Mouse (Mus musculus) liver, embryonic 16.5 days (tissue): Measurements from ENCODE around the gene Cdc42bpa. TPM values are rescaled to one million over a fixed set of nuclear protein-coding genes. Genes with fewer than 3 reads are reported as not detected.

Source experiments
- ATAC-seq: fragments of 200-750 bp; cut with Nextera tagmentation; 2 replicates; pipeline ENCODE4 v1.8.0; 2017; ENCODE audit warnings: low read depth, mild to moderate bottlenecking, moderate number of reproducible peaks, moderate library complexity
- H3K27ac ChIP-seq: fragments of 300-500 bp; sonication (generic); 2 replicates; pipeline ENCODE4 v1.5.1; 2014; ENCODE audit warnings: mild to moderate bottlenecking, low read length
- H3K27me3 ChIP-seq: fragments of 300-500 bp; sonication (generic); 2 replicates; pipeline ENCODE4 v1.6.1; 2014; ENCODE audit warnings: low read depth, low read length, mixed read lengths; ENCODE audit not compliant: control insufficient read depth, insufficient read depth
- H3K36me3 ChIP-seq: fragments of 300-500 bp; sonication (generic); 2 replicates; pipeline ENCODE4 v1.6.1; 2014; ENCODE audit warnings: mild to moderate bottlenecking; ENCODE audit not compliant: control insufficient read depth, insufficient read depth
- H3K4me1 ChIP-seq: fragments of 300-500 bp; sonication (generic); 2 replicates; pipeline ENCODE4 v1.6.1; 2014; ENCODE audit warnings: low read depth, low read length, mixed read lengths; ENCODE audit not compliant: control insufficient read depth
- H3K4me2 ChIP-seq: fragments of 300-500 bp; sonication (generic); 2 replicates; pipeline ENCODE4 v1.6.1; 2014; ENCODE audit warnings: low read depth, low read length, mixed read lengths
- H3K4me3 ChIP-seq: fragments of 300-500 bp; sonication (generic); 2 replicates; pipeline ENCODE4 v1.5.1; 2014; ENCODE audit warnings: low read depth, mild to moderate bottlenecking, low read length
- H3K9ac ChIP-seq: fragments of 300-500 bp; sonication (generic); 2 replicates; pipeline ENCODE4 v1.6.1; 2014; ENCODE audit warnings: low read depth, low read length
- H3K9me3 ChIP-seq: fragments of 300-500 bp; sonication (generic); replicated peaks from 2 replicates; pipeline ENCODE4 v1.6.1; 2016; ENCODE audit warnings: low read length; ENCODE audit not compliant: control insufficient read depth
- WGBS: fragments of 180-500 bp; shearing (Covaris S2); extraction: QIAGEN DNeasy Blood & Tissue Kit; methylation state at CpG from one replicate; pipeline ENCODE4 v1.1.7; 2014; ENCODE audit not compliant: insufficient replicate concordance; 5-methylcytosine and 5-hydroxymethylcytosine counted together
- polyA plus RNA-seq: library from polyadenylated mRNA; unstranded; fragments of >200 nt; fragmentation: Nextera tagmentation; extraction: Ambion mirVana; gene quantifications from 2 replicates; pipeline ENCODE4 v1.2.1, GENCODE M21; 2015

Cdc42bpa gene
- polyA plus RNA-seq, 1 experiment from 2014 or later = 6.7 TPM

DNA sequence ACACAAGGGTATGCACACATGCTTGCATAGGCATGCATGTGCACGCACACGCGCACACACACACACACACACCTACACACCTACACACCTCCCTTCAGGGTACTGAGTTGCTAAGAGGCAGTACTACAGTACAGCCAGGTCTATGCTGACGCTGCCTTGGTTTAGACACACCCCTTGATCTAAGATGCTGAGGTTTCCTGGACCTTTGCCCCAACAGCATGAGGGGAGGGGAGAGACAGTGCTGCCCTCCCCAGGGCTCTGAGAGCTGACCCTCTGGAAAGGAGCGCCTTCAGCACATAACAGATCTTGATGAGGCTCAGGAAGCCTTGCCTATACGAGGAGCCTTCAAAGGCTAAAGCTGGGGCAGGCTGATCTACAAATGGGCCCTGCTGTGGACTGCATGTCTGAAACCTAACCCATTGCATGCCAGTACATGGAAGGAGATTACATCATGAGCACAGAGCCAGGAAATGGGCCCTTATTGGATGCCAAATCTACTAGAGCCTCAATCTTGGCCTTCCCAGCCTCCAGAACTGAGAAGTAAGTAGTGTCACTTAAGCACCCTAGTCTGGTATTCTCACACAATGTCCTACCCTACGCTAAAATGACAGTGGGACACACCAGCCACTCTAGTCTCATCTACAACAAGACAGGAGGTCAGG is 221.2 kb downstream of the Cdc42bpa start:
- H3K27ac ChIP-seq = peak overlapping the region; percentile 82; the same call in 1 of the 2 replicates
- ATAC-seq = no peak
- WGBS = 77% methylated on average over 7 of the region's 7 CpGs
- H3K9ac ChIP-seq = no peak overlapping the region
- H3K9me3 ChIP-seq = no peaks in the 10 kb centered on the region
- no peaks in the 10 kb centered on the region for H3K36me3 ChIP-seq
- H3K4me1 ChIP-seq = peaks cover 11% of the 10 kb centered on the region
- no peak overlapping the region for H3K4me3 ChIP-seq
- no peak overlapping the region for H3K4me2 ChIP-seq
- no peaks in the 10 kb centered on the region for H3K27me3 ChIP-seq

DNA sequence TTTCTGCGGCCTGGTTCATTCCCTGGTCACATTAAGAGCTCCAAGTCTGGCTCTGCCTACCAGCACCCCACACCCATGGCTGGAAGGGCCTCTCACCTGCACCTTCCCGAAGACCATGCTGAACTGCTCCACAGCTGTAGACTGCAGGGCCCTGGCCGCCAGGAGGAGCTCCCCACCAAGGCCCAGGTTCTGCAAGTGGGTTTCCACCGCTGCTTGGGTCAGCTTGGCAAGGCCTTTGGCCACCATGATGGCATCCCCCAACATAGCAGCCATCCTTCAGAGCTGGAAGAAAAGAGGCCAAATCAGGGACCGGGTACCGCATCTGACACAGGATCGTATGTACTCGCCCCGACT is 221.7 kb downstream of the Cdc42bpa start:
- Histone ChIP-seq H3K36me3 (no peaks in the 10 kb centered on the region), H3K9me3 (no peaks in the 10 kb centered on the region), H3K27me3 (no peaks in the 10 kb centered on the region), H3K4me2 (no peak overlapping the region), H3K4me1 (peaks cover 11% of the 10 kb centered on the region), H3K9ac (no peak overlapping the region), H3K4me3 (no peak overlapping the region), H3K27ac (peak overlapping the region; percentile 82)
- ATAC-seq = no peak
- WGBS = 75% methylated on average over 9 of the region's 9 CpGs

DNA sequence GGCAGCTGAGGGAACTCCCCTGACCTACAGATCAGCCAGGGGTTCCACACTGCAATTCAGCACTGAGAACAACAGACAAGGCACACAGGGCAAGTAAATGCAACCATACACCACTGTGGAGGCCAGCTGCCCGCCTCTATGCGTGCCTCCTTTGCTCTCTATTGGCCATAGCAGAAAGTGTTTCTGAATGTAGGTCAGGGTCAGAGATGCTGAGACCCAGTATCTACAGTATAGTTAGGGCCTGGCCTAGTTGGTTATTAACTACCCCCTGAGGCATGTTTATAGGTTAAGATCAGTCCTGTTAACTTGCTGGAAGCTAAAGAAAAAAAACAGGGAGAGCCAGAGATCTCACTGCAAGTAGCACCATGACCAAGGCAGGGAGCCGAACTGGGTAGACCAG is 222.5 kb downstream of the Cdc42bpa start:
- peak overlapping the region; percentile 34 for H3K4me2 ChIP-seq
- 54% methylated on average over 3 of the region's 3 CpGs for WGBS
- H3K27ac ChIP-seq = peak overlapping the region; percentile 82
- peak overlapping the region; percentile 5; the same call in 1 of the 2 replicates for H3K4me3 ChIP-seq
- peak overlapping the region; percentile 6; the same call in 1 of the 2 replicates for H3K9ac ChIP-seq
- ATAC-seq = peak; percentile 85
- no peaks in the 10 kb centered on the region for H3K36me3 ChIP-seq
- H3K27me3 ChIP-seq = no peaks in the 10 kb centered on the region
- H3K9me3 ChIP-seq = no peaks in the 10 kb centered on the region
- peaks cover 11% of the 10 kb centered on the region for H3K4me1 ChIP-seq

DNA sequence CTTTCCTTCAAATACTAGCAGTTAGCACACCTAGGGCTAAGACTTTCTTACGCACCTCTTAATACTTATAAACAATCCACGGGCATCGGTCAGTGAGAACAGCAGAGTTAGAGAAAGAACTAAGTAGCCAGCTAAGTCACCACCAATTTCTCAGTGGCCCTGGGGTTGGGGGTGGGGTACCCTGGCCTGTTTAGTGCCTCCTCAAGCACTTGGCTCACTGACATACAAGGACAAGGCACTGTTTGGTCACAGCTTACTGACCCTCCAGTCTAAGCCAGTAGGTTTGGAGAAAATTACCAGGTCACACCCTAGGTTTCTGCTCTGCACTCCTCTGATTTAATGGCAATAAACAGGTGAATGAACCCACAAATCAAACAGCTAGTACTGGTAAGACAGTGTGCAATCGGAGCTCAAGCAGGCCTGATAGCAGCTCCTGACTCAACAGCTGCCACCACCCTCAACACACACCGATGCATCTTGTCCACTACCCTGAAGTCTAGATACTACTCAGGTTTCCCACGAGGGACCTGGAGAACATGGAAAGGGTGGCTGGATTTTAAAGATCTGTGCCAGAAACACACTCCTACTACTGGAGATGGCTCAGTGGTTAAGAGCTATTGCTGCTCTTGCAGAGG is 223.4 kb downstream of the Cdc42bpa start:
- peaks cover 11% of the 10 kb centered on the region for H3K4me1 ChIP-seq
- WGBS = 64% methylated on average over 6 of the region's 6 CpGs
- no peaks in the 10 kb centered on the region for H3K36me3 ChIP-seq
- ATAC-seq = no peak
- H3K27ac ChIP-seq = peak overlapping the region; percentile 55; the same call in 1 of the 2 replicates
- no peak overlapping the region for H3K4me3 ChIP-seq
- H3K9ac ChIP-seq = no peak overlapping the region
- H3K4me2 ChIP-seq = peak overlapping the region; percentile 34; the same call in 1 of the 2 replicates
- no peaks in the 10 kb centered on the region for H3K9me3 ChIP-seq
- H3K27me3 ChIP-seq = no peaks in the 10 kb centered on the region

DNA sequence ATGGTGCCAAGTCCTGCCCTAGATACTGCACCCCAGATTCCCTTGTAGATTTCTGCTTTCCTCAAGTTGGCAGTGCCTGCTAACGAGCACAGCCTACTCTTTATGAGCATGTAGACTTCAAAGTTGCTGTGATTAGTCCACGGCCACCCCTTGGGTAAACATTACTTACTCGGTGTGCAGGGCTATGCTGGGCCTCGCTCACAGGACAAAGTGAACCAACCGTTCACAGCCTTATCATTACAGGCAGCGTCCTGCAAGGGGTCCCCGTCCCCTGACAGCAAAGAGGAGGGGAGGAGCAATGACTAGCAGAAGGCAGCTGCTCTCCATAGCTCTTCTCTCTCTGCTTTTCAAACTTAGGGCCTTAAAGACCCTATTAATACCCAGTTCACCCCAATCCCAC is 224.5 kb downstream of the Cdc42bpa start:
- Histone ChIP-seq H3K4me1 (peaks cover 11% of the 10 kb centered on the region), H3K4me3 (no peak overlapping the region), H3K4me2 (no peak overlapping the region), H3K36me3 (no peaks in the 10 kb centered on the region), H3K27ac (no peak overlapping the region), H3K9me3 (no peaks in the 10 kb centered on the region), H3K9ac (no peak overlapping the region; the same call in 1 of the 2 replicates), H3K27me3 (no peaks in the 10 kb centered on the region)
- peak; percentile 48 for ATAC-seq
- WGBS = 27% methylated on average over 7 of the region's 7 CpGs

DNA sequence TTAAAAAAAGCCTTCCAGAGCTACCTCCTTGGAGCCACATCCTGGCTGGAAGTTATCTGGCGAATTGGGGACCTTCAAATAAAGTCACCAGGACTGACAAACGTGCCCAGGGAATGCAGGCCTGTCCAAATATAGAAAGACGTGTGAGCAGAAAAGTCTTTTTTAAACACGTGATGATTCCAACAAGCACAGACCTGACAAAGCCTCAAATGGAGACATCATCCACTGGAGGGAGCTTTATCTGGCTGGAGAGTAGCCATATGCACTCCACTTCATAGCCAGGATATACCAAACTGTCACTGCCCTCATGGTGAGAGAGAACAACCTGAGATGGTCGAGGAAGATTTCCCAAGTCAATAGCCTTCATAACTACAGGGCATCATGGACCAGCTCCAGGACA is 225.6 kb downstream of the Cdc42bpa start:
- no peak overlapping the region for H3K4me2 ChIP-seq
- peaks cover 11% of the 10 kb centered on the region for H3K4me1 ChIP-seq
- H3K27me3 ChIP-seq = no peaks in the 10 kb centered on the region
- no peaks in the 10 kb centered on the region for H3K9me3 ChIP-seq
- H3K9ac ChIP-seq = no peak overlapping the region; the same call in 1 of the 2 replicates
- WGBS = 60% methylated on average over 5 of the region's 5 CpGs
- H3K36me3 ChIP-seq = no peaks in the 10 kb centered on the region
- no peak for ATAC-seq
- no peak overlapping the region for H3K4me3 ChIP-seq
- H3K27ac ChIP-seq = no peak overlapping the region

DNA sequence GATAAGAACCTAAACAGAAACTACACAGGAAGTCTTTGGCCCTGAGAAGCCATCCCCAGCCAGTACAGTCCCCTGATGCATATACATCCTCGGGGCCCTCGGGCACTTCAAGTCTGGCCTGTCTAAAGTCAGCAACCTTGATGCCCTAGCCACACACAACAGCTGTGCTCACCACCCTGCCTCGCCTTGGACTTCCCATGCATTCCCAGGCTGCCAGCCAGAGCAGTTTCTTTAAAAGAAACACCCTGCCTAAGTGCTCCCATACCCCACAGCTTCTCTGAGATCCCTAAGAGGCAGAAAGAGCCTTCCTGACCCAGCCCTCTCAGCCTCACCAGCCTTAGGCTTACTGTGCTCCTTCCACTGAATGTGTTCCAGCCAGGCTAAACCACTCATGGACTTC is 226.1 kb downstream of the Cdc42bpa start:
- no peak overlapping the region for H3K9ac ChIP-seq
- H3K27me3 ChIP-seq = no peaks in the 10 kb centered on the region
- no peak overlapping the region for H3K4me2 ChIP-seq
- no peak overlapping the region for H3K4me3 ChIP-seq
- 64% methylated on average over 3 of the region's 3 CpGs for WGBS
- H3K36me3 ChIP-seq = no peaks in the 10 kb centered on the region
- ATAC-seq = no peak
- H3K4me1 ChIP-seq = peaks cover 11% of the 10 kb centered on the region
- H3K27ac ChIP-seq = no peak overlapping the region
- H3K9me3 ChIP-seq = no peaks in the 10 kb centered on the region

DNA sequence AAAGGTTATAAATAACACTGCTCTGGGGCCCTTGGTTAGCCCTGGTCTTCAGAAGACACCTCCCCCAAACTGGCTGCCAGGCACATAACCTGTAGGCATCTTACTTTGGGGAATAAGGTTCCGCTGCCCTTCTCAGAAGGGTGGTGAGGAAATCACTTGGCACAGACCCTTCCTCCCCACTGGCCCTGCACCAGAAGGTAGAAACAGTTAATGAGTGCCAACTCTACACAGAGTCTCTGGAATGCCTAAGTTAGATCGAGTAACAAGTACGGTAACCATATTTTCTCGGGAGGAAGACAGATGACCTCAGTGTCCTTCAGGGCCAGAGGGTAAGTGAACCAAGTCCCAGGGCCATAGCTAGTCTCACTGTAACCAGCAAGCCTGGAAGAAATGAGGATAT is 228.7 kb downstream of the Cdc42bpa start:
- no peak overlapping the region for H3K9ac ChIP-seq
- no peaks in the 10 kb centered on the region for H3K9me3 ChIP-seq
- H3K4me2 ChIP-seq = no peak overlapping the region
- H3K36me3 ChIP-seq = no peaks in the 10 kb centered on the region
- no peaks in the 10 kb centered on the region for H3K27me3 ChIP-seq
- H3K4me3 ChIP-seq = no peak overlapping the region
- H3K4me1 ChIP-seq = peaks cover 13% of the 10 kb centered on the region
- no peak overlapping the region for H3K27ac ChIP-seq
- ATAC-seq = no peak
- WGBS = 74% methylated on average over 4 of the region's 4 CpGs

DNA sequence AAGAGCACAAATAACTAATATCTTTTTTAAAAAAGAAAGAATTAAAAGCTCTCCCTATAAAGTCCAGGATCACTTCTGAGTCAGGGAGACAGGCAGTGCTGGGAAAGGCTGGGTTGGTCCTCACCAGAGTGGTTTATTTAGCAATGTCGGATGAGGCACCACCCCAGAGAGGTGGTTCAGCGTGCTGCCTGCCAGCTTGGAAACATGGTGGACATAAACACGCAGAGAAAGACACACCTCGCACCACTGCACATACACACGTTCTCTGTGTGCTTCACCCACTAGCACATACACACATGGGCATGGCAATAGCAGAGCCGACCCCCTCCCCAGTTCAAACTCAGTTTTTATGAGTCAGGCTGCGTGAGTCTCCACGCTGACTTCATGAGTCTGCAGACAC is 230.8 kb downstream of the Cdc42bpa start:
- Histone ChIP-seq H3K4me1 (peaks cover 14% of the 10 kb centered on the region), H3K9me3 (no peaks in the 10 kb centered on the region), H3K4me3 (no peak overlapping the region), H3K4me2 (no peak overlapping the region), H3K27me3 (no peaks in the 10 kb centered on the region), H3K9ac (no peak overlapping the region), H3K36me3 (no peaks in the 10 kb centered on the region), H3K27ac (no peak overlapping the region)
- 64% methylated on average over 8 of the region's 8 CpGs for WGBS
- ATAC-seq = no peak
